Mouse (Mus musculus) WW6 (cell line): Measurements from ENCODE around the gene Ak3.
"Not testable (repeated sequence)": the region's sequence is repeated elsewhere in the genome, so short reads cannot be mapped to it uniquely, and the experiment has no call there.

Source experiments
- DNase-seq: peaks from one replicate; pipeline ENCODE4 v3.0.0-alpha.2; 2013; ENCODE audit warnings: low read depth, low spot score

The Ak3 gene

DNA sequence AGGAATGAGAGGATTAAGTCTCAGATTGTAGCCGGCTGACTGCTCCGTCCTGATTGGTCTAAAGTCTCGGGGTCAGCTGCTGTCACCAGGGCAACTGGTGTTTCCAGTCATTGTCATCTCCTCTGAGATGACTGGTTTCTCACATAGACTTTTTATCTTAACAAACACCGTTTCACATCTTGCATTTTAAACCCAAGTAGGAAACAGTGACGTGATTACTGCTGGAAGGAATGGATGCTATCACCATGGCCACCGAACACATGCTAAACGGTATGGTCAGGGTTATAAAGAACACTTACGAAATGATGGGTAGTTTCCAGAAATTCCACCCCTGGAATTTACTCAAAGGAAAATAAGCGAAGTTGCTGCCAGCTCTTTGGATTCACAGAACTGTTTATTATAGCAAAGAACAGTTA lies 3.4 kb downstream of the Ak3 start:
- no peak for DNase-seq

DNA sequence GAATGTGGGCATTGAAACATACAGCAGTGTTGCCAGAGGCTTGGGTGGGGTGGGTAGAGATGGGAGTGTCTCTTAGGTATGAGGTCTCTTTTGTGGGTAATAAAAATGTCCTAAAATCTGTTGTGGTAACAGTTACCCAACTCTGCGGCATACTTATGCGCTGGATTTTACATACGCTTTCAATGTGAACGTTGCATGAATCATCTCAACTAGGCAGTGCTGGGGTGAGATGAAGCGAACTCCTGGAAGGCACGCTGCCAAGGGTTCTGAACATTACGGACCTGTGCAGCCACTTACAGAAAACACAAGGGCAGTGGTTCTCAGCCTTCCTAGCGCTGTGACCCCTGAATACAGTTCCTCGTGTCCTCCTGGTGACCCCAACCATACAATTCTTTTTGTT lies 5.1 kb downstream of the Ak3 start:
- no peak for DNase-seq

DNA sequence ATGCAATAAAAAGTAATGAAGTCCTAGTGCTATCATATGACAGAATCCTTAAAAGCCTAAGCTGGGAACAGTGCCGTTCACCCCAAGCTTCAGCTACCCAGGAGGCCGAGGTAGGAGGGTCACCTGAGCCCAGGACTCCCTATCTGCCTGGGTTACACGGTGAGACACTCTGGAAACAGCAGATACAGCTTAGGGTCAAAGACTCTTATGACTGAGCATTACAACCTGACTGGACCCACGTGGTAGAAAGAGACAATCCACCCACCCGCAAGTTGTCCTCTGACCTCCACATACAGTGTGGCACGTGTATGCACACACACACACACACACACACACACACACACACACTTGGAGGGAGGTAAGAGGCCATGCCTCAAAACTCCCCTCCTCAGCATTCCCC lies 5.6 kb downstream of the Ak3 start:
- DNase-seq: no peak

DNA sequence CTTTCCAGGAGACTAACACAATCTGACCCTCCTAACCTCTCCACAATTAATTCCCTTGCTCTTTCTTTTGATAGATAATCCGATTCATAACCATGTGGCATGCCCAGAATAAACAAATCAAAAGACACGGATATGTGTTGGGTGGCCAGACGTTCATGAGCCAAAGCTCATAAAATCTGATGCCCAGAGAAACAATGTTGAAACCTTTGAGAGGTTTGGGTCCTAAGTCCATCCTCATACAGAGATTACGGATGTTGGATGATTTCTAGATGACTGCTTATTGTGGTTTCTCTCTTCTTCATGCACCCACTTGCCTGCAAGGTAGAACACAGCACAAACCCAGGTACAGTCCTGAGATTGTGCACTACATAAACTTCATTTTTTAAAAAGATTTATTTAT lies 7.6 kb downstream of the Ak3 start:
- no peak for DNase-seq

DNA sequence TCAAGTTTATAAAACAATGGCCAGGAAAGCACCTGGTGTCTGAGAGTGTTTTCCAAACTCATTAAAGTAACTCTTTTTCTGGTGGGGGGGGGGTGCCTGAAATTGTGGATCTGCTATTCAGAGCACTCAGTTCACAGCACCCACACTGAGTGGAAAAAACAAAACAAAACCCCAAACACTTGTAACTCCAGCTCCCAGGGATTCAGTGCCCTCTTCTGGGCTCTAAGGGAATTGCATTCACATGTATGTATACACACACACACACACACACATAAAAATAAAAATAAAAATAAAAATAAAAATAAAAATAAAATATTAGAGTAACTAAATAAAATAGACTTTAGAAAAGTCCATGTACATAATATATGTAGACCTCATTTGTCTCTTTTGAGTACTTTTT lies 8.4 kb downstream of the Ak3 start:
- no peak for DNase-seq

DNA sequence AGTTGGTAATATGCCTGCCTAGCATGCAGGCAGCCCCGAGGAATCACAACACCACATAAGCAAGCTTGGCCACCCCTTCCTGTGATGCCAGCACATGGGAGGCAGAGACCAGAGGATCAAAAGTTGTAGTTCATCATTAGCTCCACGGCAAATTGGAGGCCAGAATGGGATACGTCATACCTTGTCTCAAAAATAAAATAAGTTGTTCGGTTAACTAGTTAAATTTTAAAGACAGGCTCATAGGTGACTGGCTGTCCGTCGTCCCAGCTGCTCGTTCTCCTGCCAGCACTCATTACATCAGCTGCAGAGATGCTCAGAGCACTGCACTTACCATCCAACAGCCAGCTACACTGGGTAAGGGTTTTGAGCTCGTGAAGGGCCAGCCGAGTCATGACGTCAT lies 10.2 kb downstream of the Ak3 start:
- DNase-seq: no peak

DNA sequence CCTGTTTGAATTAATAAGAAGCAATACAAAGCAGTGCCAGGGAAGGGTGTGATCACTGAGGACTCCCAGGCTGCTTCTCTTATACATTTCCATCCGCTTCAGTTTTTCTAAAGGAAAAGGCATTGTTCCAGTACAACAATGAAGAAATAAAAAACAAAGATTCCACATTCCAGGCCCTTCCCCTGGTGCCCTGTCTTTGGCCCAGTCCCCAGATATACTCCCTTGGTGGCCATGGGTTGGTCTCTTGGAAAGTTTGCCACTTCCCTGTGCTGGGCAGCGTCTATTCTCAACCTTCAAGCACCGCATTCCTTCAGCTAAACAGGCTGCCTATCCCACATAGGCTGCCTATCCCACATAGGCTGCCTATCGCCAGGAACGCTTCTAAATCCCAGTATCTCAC lies 10.7 kb downstream of the Ak3 start:
- DNase-seq: no peak

DNA sequence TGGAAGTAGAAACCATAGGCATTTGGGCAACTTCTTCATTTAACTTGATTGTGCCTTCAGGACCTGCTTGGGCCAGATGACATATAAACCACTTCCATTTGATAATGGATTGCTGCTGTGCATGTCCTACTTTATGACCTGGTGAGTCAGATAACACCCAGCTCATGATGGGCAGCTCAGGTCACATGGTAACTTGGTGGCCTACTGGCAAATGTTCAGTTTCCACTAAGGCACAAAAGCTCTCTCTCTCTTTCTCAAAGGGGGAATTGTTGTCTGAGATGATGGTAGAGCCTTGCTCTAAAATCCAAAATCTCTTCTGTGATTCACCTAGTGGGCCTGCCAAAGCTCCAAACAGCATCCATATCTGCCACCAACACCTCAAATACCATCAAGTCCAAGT lies 15.1 kb downstream of the Ak3 start:
- no peak for DNase-seq

DNA sequence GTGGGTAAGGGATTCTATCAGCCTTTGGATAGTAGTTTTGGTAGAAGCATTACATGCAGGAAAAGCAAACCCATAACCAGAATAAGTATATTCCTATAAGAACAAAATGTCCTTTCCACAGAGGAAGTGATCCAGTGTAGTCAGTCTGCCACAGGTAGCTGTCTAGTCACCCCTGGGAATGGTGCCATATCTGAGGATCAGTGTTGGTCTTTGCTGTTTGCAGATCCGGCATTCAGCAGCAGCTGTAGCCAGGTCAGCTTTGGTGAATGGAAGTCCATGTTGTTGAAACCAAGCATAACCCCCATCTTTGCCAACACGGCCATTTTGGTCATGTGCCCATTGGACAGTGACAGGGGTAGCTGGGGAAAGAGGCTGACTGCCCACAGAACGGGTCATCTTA lies 16.0 kb downstream of the Ak3 start:
- no peak for DNase-seq

DNA sequence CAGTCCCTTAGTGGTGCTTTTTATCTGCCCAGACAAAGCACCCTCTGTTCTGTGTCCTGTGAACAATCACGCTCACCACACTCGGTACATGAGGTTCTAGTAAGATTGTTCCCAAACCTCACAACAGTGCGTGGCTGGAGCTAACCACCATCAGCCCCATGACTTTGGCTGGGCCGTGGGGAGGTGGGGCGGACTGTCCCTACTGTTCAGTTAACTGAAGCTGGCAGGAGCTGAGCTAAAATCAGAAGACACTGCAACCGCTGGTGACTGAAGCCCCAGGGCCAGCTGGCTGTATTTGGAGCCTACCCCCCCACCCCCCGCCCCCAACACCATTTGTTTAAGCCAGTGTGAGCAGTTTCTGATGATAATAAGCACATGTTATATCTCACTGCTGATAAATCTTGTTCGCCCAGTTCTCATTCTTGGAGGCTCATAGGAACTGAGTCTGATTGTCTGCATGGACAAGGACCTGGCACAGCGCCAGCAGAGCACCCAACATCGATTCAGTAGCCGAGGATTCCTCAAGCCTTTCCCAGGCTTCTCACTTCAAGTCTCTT lies 23.3 kb downstream of the Ak3 start:
- no peak for DNase-seq

DNA sequence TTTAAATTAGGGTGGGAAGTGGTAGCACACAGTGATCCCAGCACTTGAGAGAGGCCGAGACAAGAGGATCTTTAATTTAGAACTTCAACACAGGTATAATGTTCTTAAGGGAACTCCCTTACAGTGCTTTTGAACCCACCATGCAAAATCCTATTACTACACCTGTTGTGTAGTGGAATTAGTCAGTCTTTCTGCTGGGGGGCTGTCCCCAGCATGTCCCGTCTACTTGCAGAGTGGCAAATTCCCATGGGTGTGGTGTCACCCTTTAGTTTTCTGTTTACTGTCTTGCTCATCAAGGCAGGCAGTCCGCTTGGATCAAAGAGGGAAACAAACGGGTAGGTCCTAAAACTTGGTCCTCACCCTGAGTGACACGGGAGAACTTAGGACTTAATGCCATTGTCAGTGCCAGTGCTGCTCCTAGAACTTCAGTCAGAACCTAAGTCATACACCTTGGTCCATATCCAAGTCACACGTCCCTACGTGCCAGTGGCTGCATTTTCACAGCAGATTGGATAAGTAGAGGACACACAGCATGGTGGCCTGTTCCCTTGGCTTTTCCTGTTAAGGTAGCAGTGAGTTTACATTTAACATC lies 25.9 kb downstream of the Ak3 start:
- no peak for DNase-seq

DNA sequence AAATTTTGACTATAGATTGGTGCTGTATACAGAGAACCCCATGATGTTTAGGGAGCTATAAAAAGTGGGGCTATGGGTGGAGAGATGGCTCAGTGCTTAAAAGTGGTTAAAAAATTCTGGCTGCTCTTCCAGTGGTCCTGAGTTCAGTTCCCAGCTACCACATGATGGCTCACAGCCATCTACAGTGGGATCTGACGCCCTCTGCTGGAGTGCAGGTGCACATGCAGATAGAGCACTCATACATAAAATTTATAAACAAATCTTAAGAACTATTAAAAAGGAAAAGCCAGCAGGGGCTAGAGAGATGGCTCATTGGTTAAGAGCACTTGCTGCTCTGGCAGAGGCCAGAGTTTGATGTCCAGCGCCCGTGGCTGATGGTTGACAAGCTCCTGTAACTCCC lies 28.1 kb downstream of the Ak3 start:
- DNase-seq: no peak

DNA sequence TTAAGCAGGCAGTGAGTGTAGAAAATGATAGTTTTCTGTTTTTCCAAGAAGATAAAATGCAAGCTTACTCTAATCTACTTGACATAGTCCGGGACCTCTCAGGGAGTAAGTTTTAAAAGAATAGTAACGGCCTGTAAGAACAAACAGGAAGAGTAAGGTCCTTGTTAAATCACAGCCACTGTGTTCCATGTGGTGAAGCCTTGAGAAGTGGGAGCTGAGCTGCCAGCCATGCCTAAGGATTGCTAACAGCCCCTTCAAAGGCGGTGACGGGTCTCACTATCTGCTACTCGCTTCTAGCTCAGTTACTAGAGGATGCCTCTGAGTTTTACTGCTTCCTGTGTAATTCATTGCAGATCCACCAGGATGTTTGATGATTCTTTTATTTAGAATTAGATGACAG lies 31.0 kb downstream of the Ak3 start:
- DNase-seq: no peak

DNA sequence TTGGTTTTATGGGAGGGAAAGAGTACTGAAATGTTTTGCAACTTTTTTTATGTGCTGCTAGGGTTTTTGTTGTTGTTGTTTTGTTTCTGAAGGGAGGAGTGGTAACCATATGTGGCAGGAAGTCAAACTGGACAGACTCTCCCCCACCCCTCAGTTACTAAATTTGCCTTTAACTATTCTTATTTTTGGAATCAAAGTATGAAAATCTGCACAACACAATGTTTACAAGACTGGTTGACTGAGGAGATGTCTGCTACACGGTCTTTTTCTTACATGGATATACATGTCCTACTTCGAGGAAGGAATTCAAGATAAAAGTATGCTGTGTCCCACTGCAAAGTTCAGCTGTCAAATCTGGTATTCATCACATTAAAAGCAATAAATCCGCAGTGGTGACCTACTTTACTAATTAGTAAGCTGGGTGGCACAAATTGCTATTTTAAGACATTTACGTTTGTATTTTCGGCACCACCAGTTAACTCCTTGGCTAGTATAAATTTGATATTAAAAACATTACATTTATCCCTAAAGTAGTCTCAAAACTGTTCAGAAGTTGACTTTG lies 31.5 kb downstream of the Ak3 start:
- DNase-seq: no peak

DNA sequence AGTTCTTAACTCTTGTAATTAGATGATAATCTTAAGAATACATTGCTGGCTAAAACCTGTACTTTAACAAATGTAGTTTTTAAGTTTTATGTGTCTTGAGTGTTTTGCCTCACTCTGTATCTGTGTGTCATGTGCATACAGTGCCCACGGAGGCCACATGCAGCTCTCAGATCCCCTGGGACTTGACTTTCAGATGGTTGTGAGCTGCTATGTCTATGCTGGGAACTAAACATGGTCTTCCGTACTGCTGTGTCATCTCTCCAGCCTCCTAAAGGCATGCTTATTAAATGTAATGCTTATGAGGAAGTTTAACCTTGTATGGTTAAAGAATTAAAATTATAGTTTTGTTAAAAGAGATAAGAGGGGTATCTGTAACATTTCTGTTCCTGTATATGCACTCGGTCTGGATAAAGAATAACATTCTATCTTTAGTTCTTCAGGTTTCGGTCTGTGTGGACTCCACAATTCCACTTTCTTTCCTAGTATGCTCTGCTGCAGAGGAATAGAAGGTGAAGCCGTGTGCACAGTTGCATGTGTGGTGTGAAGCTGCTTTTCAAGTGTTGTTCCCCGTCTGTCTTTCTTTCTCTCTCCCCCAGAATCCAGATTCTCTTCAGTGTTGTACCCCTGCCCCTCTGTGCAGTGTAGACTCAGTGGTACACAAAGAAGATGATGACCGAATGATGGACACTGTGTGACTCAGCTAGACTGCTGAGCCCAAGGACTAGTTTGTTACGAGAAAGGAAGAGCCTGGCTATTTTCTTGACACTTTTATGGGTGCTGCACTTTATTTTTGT lies 32.2 kb downstream of the Ak3 start:
- DNase-seq: no peak

DNA sequence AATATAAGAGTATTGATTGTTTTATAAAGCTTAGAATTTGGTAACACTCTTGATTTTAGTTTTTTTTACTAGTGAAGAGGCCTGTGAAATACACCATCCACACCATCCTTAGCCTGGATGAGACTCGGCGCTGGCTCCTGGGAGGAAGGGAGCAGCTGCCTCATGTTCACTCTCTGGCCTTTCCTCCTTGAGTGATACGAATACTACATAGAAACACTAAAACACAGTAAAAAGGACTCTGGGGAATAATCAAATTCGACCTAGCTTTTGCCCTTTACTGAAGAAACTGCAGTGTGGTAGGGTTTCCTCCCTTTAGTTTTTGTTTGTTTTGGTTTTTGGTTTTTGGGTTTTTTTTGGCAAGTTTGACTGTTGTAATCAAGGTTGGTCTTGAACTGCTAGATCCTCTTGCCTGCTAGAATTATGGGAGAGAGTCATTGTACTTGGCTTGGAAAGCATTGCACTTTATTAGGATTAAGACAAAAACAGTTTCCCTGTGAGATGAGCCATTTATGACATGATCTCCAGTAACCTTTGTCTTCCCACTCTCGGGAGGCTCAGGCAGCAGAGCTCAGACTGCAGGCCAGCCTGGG lies 33.2 kb downstream of the Ak3 start:
- DNase-seq: no peak

DNA sequence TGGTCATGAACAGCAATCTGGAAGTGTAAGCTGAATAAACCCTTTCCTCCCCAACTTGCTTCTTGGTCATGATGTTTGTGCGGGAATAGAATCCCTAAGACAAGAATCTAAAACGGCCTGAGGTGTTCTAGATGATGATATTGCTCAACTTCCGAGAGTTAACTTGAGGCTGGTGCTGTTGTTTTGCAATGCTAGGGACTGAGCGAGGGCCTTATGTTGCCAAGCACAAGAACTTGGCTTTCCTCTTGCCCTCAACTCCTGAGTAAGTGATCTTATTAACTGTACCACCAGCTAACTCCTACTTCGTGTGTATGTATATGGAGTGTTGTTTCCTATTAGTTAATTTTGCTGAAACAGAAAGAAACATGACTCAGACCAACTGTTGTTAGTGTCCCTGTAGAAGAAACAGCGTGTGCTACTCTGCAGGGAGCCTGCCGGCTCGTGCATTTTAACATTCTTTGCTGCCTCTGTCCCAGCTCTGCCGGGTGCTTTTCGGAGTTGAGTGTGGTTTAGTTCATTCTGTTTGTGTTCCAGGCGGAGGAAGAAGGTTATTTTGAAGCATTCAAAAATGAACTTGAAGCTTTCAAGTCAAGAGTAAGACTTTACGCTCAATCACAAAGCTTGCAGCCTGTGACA lies 36.3 kb downstream of the Ak3 start:
- no peak for DNase-seq

DNA sequence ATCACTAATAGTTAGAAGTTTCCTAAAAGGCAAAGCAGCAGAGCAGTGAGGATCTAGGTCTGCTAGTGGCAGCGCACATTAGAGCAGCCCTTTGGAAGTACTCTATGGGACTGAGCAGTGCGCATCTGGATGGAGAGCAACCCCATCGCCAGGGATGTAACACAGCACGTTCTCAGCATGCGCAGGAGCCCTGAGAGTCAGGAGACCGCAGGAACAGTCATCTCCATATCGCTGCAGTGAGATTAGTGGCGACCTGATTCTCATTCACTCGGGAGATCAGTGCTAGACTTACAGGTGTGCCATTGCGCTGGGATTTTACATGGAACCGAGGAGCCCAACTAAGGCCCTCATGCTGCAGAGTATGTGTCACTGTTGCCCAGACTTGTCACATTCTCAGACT lies 38.7 kb downstream of the Ak3 start:
- no peak for DNase-seq

DNA sequence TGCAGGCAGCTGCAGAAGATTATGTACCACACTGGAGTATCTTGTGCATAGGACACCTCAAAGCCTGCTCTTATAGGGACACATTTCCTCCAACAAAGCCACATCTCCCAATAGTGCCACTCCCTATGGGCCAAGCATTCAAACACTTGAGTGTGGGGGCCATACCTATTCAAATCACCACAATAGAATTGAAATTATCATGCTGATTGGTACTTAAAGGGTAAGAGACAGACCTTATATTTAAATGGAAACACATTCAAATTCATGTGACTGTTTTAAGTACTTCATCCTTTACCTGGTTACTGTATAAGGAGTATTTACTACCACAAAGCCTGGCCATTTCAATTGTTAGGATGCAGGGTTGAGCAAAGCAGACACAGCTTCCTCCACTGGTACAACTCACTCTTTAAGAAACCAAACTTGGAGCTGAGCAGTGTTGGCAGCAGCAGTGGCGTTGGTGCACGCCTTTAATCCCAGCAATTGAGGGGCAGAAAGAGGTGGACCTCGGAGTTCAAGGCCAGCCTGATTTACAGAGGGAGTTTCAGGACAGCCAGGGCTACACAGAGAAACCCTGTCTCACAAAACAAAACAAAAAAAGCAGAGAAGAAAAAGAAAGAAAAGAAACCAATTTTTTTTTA lies 39.6 kb downstream of the Ak3 start:
- peak; percentile 67 for DNase-seq

DNA sequence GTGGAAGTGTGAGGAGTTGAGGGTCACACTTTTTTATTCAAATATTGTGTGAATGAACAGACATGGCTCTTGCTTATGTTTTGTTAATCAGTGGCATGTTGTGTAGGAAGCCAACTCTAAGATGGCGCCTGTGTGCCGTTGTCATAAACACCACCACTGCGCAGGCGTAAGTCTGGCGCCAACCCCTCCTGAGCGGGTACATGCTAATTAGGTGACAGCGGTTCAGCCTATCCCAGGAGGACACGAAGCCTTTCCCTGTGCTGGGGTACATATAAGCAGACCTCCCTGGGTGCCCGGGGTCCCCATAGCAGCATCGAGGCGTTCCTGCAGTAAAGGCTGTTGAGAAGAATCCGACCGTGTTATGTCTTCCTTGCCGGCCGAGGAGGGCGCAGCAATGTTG lies 47.4 kb downstream of the Ak3 start:
- DNase-seq: not testable (repeated sequence)

DNA sequence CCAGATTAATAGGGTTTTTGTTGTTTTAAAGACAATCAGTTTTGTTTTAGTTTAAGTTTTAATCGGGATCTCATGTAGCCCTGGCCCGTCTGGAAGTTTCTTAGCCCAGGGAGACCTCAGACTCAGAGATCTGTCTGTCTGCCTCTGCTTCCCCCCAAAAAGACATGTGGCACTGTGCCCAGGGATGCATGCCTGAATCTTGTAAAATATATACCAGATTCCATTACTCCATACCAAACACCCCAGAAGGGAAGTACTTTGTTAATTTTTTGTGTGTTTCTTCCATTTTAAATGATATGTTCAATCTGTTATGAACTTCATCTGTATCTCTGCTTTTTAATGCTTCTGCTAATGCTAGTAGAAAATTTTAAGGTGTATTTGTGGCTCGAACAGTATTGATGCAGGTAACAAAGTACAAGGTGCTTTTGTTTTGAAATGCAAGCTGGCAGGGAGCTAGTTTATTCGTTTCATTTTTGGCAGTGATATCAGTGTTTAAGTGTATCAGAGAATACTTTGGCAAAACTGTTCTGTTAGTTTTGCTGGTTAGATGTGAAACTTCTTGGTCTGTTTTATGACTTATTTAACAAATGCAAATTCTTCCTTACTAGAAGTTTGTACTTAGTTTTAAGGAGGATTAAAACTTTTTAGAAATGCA lies 49.7 kb downstream of the Ak3 start:
- no peak for DNase-seq
